Mouse (Mus musculus): ENCODE measurements around the gene Slc1a4. TPM values are rescaled to one million over a fixed set of nuclear protein-coding genes. Genes with fewer than 3 reads are reported as not detected.

Gene Slc1a4
- polyA plus RNA-seq, 1 experiment from 2014 or later = 10.1 TPM

GRCm38 (mm10) chr11:20278702-20279101 is 53.8 kb downstream of the Slc1a4 start:
- no peak overlapping the region for H3K27ac ChIP-seq
- ATAC-seq (replicated peaks; ENCODE audit: low FRiP score) = no peak
- no peak overlapping the region for H3K4me2 ChIP-seq
- no peaks in the 10 kb centered on the region for H3K27me3 ChIP-seq
- H3K4me1 ChIP-seq = peaks cover 12% of the 10 kb centered on the region; the same call in 1 of the 2 replicates
- H3K4me3 ChIP-seq (replicated peaks) = no peak overlapping the region
- no peaks in the 10 kb centered on the region for H3K36me3 ChIP-seq
- WGBS = 26% methylated on average over 5 of the region's 5 CpGs
- no peaks in the 10 kb centered on the region for H3K9me3 ChIP-seq (replicated peaks)
- no peak overlapping the region for H3K9ac ChIP-seq

- Histone ChIP-seq H3K36me3 (no peaks in the 10 kb centered on the region), H3K27ac (no peak overlapping the region), H3K9me3 (replicated peaks) (no peaks in the 10 kb centered on the region), H3K4me1 (peaks cover 12% of the 10 kb centered on the region; the same call in 1 of the 2 replicates), H3K4me3 (replicated peaks) (no peak overlapping the region), H3K4me2 (no peak overlapping the region), H3K9ac (no peak overlapping the region), H3K27me3 (no peaks in the 10 kb centered on the region)
- ATAC-seq (replicated peaks; ENCODE audit: low FRiP score) = no peak
- 73% methylated on average over 2 of the region's 2 CpGs for WGBS
Observed at GRCm38 (mm10) chr11:20277106-20277505, 55.4 kb downstream of the Slc1a4 start.

- WGBS = 71% methylated on average over 2 of the region's 2 CpGs
- H3K9ac ChIP-seq = no peak overlapping the region
Observed at GRCm38 (mm10) chr11:20275974-20276373, 56.5 kb downstream of the Slc1a4 start.

GRCm38 (mm10) chr11:20269885-20270284 is 62.6 kb downstream of the Slc1a4 start:
- 85% methylated on average over 6 of the region's 6 CpGs for WGBS
- Histone ChIP-seq H3K36me3 (no peaks in the 10 kb centered on the region), H3K4me3 (replicated peaks) (no peak overlapping the region), H3K27me3 (no peaks in the 10 kb centered on the region), H3K4me1 (no peaks in the 10 kb centered on the region), H3K9me3 (replicated peaks) (no peaks in the 10 kb centered on the region), H3K9ac (no peak overlapping the region), H3K27ac (no peak overlapping the region), H3K4me2 (no peak overlapping the region)
- no peak for ATAC-seq (replicated peaks; ENCODE audit: low FRiP score)

More at GRCm38 (mm10) chr11:20275974-20276373, 56.5 kb downstream of the Slc1a4 start:
- Histone ChIP-seq H3K27ac (no peak overlapping the region), H3K4me1 (peaks cover 11% of the 10 kb centered on the region; the same call in 1 of the 2 replicates), H3K4me3 (replicated peaks) (no peak overlapping the region), H3K4me2 (no peak overlapping the region), H3K27me3 (no peaks in the 10 kb centered on the region), H3K36me3 (no peaks in the 10 kb centered on the region), H3K9me3 (replicated peaks) (no peaks in the 10 kb centered on the region)
- no peak for ATAC-seq (replicated peaks; ENCODE audit: low FRiP score)

GRCm38 (mm10) chr11:20262628-20263380 is 69.7 kb downstream of the Slc1a4 start:
- no peak overlapping the region for H3K4me3 ChIP-seq (replicated peaks)
- 64% methylated on average over 8 of the region's 8 CpGs for WGBS
- H3K9me3 ChIP-seq (replicated peaks) = no peaks in the 10 kb centered on the region
- H3K36me3 ChIP-seq = no peaks in the 10 kb centered on the region
- H3K27me3 ChIP-seq = no peaks in the 10 kb centered on the region
- H3K27ac ChIP-seq = no peak overlapping the region
- H3K4me1 ChIP-seq = no peaks in the 10 kb centered on the region
- H3K9ac ChIP-seq = no peak overlapping the region
- no peak for ATAC-seq (replicated peaks; ENCODE audit: low FRiP score)
- no peak overlapping the region for H3K4me2 ChIP-seq

GRCm38 (mm10) chr11:20254791-20255190 is 77.7 kb downstream of the Slc1a4 start:
- Histone ChIP-seq H3K4me1 (peaks cover 5% of the 10 kb centered on the region; the same call in 1 of the 2 replicates), H3K4me3 (replicated peaks) (no peak overlapping the region), H3K27ac (no peak overlapping the region), H3K36me3 (no peaks in the 10 kb centered on the region), H3K9ac (no peak overlapping the region), H3K27me3 (no peaks in the 10 kb centered on the region), H3K4me2 (no peak overlapping the region), H3K9me3 (replicated peaks) (no peaks in the 10 kb centered on the region)
- ATAC-seq (replicated peaks; ENCODE audit: low FRiP score) = no peak
- WGBS = 83% methylated on average over 4 of the region's 4 CpGs

GRCm38 (mm10) chr11:20253088-20253487 is 79.4 kb downstream of the Slc1a4 start:
- ATAC-seq (replicated peaks; ENCODE audit: low FRiP score) = no peak
- Histone ChIP-seq H3K27me3 (no peaks in the 10 kb centered on the region), H3K36me3 (no peaks in the 10 kb centered on the region), H3K4me2 (no peak overlapping the region), H3K9ac (no peak overlapping the region), H3K9me3 (replicated peaks) (no peaks in the 10 kb centered on the region), H3K4me3 (replicated peaks) (no peak overlapping the region), H3K4me1 (peaks cover 10% of the 10 kb centered on the region), H3K27ac (no peak overlapping the region)
- WGBS = 76% methylated on average over 2 of the region's 2 CpGs

Other genes with a start within 250 kb of the Slc1a4 start
- gene Actr2, start 219.8 kb downstream of the Slc1a4 start, polyA plus RNA-seq (2015; fragmentation: Nextera tagmentation; extraction: Ambion mirVana) = 125 and 146 TPM in 2 replicates
- 255 and 287 TPM in 2 replicates for gene Rab1a, start 131.3 kb downstream of the Slc1a4 start, polyA plus RNA-seq (2015; fragmentation: Nextera tagmentation; extraction: Ambion mirVana)
- 35.0 and 38.6 TPM in 2 replicates for gene Cep68, start 83.3 kb downstream of the Slc1a4 start, polyA plus RNA-seq (2015; fragmentation: Nextera tagmentation; extraction: Ambion mirVana)
- 31.1 and 36.5 TPM in 2 replicates for gene Sertad2, start 210.5 kb upstream of the Slc1a4 start, polyA plus RNA-seq (2015; fragmentation: Nextera tagmentation; extraction: Ambion mirVana)

Measured in kidney, embryonic 15.5 days (tissue).